8 mouse cellular contexts compared by ENCODE assay signal in the genomic region with DNA sequence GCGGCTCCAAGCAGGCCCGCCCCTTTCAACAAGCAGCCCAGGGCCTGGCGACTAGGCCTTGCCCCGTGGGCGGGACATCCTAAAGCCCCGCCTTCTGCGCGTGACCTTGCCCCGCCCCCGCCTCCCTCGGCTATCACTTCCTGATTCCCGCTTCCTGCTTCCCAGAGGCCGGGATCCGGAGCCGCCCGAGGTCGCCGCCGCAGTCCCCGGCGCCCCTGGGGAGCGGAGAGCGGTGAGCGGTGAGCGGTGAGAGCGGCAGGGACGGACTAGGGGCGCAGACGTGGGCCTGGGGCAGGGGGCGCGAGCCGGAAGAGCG. TPM values are rescaled to one million over a fixed set of nuclear protein-coding genes. Genes with fewer than 3 reads are reported as not detected.
DNase-seq lines count a peak whose midpoint lies in the region; ATAC-seq and TF ChIP-seq lines count a peak whose summit lies in the region.

A gene (plus strand): TSS at position 129 of the 316 bp plus-strand sequence.

- peaks cover 9% of the 10 kb centered on the region; the same call in 1 of the 2 replicates for H3K27me3 ChIP-seq in G1E (ENCODE audit: insufficient read depth, low read length)
- H3K27me3 ChIP-seq in forebrain, postnatal 0 days (ENCODE audit: insufficient read depth, low read length) = no peaks in the 10 kb centered on the region
- H3K27me3 ChIP-seq in lung, embryonic 15.5 days = no peaks in the 10 kb centered on the region

- no peak for TF ChIP-seq CTCF in G1E (IDR thresholded peaks at IDR 0.05; ENCODE audit: low read depth, low read length)
- TF ChIP-seq CTCF in forebrain, postnatal 0 days (IDR thresholded peaks at IDR 0.05; ENCODE audit: low read depth) = no peak

- peak within 1 kb of the TSS; percentile 84 for H3K9ac ChIP-seq in forebrain, postnatal 0 days
- peak within 1 kb of the TSS; percentile 93 for H3K9ac ChIP-seq in lung, embryonic 15.5 days

- peak; percentile 92 for ATAC-seq in G1E (ENCODE audit: extremely low read depth, insufficient number of reproducible peaks, low FRiP score, poor library complexity, severe bottlenecking)
- ATAC-seq in forebrain, postnatal 0 days = peak; percentile 96
- peak; percentile 96 for ATAC-seq in lung, embryonic 15.5 days (ENCODE audit: borderline replicate concordance, extremely low read depth, low FRiP score, low TSS enrichment)

- peak; percentile 91 for DNase-seq in G1E (ENCODE audit: low spot score)
- peak; percentile 97 for DNase-seq in cerebellum, adult 18-20 months
- DNase-seq in forebrain, postnatal 0 days = peak; percentile 92
- DNase-seq in heart, postnatal 4 days = peak; percentile 99
- DNase-seq in layer of hippocampus, adult 8-10 months (ENCODE audit: low spot score in 2 of 2) = peak; percentile 93
- peak; percentile 95 for DNase-seq in ovary, adult 18-20 months (ENCODE audit: low spot score)
- peak; percentile 90 for DNase-seq in thymus, postnatal 0 days (ENCODE audit: low spot score)

- under 1% methylated on average over 33 of the region's 33 CpGs for WGBS in forebrain, postnatal 0 days
- WGBS in lung, embryonic 15.5 days = under 1% methylated on average over 32 of the region's 33 CpGs

- no peaks in the 10 kb centered on the region for H3K9me3 ChIP-seq in G1E (replicated peaks)
- H3K9me3 ChIP-seq in forebrain, postnatal 0 days (ENCODE audit: low read length) = no peaks in the 10 kb centered on the region
- H3K9me3 ChIP-seq in lung, embryonic 15.5 days = no peaks in the 10 kb centered on the region

- H3K36me3 ChIP-seq in G1E (replicated peaks) = peaks cover 44% of the 10 kb centered on the region
- H3K36me3 ChIP-seq in forebrain, postnatal 0 days (ENCODE audit: insufficient read depth) = peaks cover 13% of the 10 kb centered on the region; the same call in 1 of the 2 replicates
- H3K36me3 ChIP-seq in lung, embryonic 15.5 days = peaks cover 10% of the 10 kb centered on the region

- peak within 1 kb of the TSS; percentile 82 for H3K4me3 ChIP-seq in G1E (ENCODE audit: low read depth, low read length)
- peak within 1 kb of the TSS; percentile 77 for H3K4me3 ChIP-seq in forebrain, postnatal 0 days (ENCODE audit: low read depth, low read length)
- peak within 1 kb of the TSS; percentile 96 for H3K4me3 ChIP-seq in lung, embryonic 15.5 days

- H3K4me1 ChIP-seq in G1E (ENCODE audit: insufficient read depth, low read depth, low read length) = peaks cover 50% of the 10 kb centered on the region
- H3K4me1 ChIP-seq in forebrain, postnatal 0 days (ENCODE audit: insufficient read depth) = peaks cover 8% of the 10 kb centered on the region; the same call in 1 of the 2 replicates
- H3K4me1 ChIP-seq in lung, embryonic 15.5 days = peaks cover 16% of the 10 kb centered on the region

- H3K4me2 ChIP-seq in forebrain, postnatal 0 days (ENCODE audit: low read depth) = peak within 1 kb of the TSS; percentile 79
- H3K4me2 ChIP-seq in lung, embryonic 15.5 days = peak within 1 kb of the TSS; percentile 82

- H3K27ac ChIP-seq in forebrain, postnatal 0 days (ENCODE audit: low read depth, low read length) = peak within 1 kb of the TSS; percentile 68
- H3K27ac ChIP-seq in lung, embryonic 15.5 days = peak within 1 kb of the TSS; percentile 72

RNA-seq across cellular contexts. Expression of the gene that starts here (rescaled TPM):
- total RNA-seq in G1E (2014; fragmentation: Nextera tagmentation) = 325 and 345 TPM in 2 replicates
- total RNA-seq in G1E (2017) = 157 and 189 TPM in 2 replicates
- 134 and 177 TPM in 2 replicates for polyA plus RNA-seq in G1E (2012)
- 128 and 182 TPM in 2 replicates for total RNA-seq in forebrain, postnatal 0 days (2014; rRNA removed)
- polyA plus RNA-seq in forebrain, postnatal 0 days (2015; fragmentation: Nextera tagmentation; extraction: Ambion mirVana) = 106 and 112 TPM in 2 replicates
- 10 to 100 TPM; 74.6 to 74.8 TPM for total RNA-seq in heart, postnatal 4 days (2021)
- total RNA-seq in layer of hippocampus, adult 8-10 months (2022) = 10 to 100 TPM; 83.8 to 99.0 (median 98.2) TPM
- polyA plus RNA-seq in lung, embryonic 15.5 days (2015; fragmentation: Nextera tagmentation; extraction: Ambion mirVana) = 157 and 168 TPM in 2 replicates
- 184 and 207 TPM in 2 replicates for polyA plus RNA-seq in thymus, postnatal 0 days (2015; fragmentation: Nextera tagmentation; extraction: Ambion mirVana)

Comparison
In these comparisons a context has a peak if more than half of its experiments do, and no peak if none do; other contexts are left out.
1. Peak in every context shown above with its lines: DNase-seq, ATAC-seq, H3K4me3 ChIP-seq and H3K27ac ChIP-seq.